Mouse (Mus musculus) erythroblast, embryonic 14.5 days (primary cell): Measurements from ENCODE around the gene Wsb1.

Experiments used
- GATA1 ChIP-seq: IDR thresholded peaks from 2 replicates; pipeline ENCODE4 v1.6.1; 2012; ENCODE audit warnings: low read length, inconsistent platforms, mixed read lengths
- TAL1 ChIP-seq: IDR thresholded peaks from 3 replicates; pipeline ENCODE4 v1.6.1; 2012; ENCODE audit warnings: low read length, inconsistent platforms, mixed read lengths

- TF ChIP-seq GATA1 (no peak), TAL1 (no peak)
Measured at GRCm38 (mm10) chr11:79290473-79290872, 36.0 kb upstream of the Wsb1 start.
